Mouse (Mus musculus) 416B (cell line): Measurements from ENCODE around the gene Slc9a3r1.

Experiments used
- DNase-seq: peaks from one replicate; pipeline ENCODE4 v3.0.0; 2011; ENCODE audit warnings: low read depth

The Slc9a3r1 gene

DNA sequence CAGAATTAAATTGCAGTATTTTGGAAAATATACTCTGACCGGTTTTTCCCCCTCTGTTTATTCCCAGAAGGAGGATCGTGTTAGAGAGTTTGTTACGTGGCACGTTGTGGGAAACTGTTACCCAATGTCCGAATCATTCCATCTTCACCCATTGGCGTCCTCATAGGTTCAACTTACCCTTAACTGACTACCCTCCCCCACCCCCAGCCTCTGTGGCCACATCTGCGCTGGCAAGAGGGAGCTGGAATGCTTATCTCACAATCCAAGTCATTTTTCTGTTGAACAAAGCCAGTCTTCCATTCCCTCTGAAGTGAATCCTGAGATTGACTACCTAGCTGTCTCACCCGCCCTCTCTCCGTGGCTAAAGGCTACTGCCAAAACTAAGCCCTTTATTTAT is 938 bp upstream of the Slc9a3r1 start:
- DNase-seq: peak; percentile 77

DNA sequence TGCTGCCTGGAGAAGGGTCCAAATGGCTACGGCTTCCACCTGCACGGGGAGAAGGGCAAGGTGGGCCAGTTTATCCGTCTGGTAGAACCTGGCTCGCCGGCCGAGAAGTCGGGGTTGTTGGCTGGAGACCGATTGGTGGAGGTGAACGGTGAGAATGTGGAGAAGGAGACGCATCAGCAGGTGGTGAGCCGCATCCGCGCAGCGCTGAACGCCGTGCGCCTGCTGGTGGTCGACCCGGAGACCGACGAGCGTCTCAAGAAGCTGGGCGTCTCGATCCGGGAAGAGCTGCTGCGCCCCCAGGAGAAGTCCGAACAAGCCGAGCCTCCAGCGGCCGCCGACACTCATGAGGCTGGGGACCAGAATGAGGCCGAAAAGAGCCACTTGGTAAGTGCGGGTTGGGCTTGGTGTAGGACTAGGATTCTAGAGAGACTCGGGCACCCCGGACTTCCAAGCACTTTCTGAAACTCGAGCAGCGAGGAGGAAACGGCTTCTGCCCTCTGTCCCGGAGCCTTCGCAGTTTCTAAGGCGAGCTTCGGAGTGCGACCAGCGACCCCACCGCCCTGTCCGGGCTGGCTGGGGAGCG is 518 bp downstream of the Slc9a3r1 start:
- peak; percentile 61 for DNase-seq

- DNase-seq: peak; percentile 43
Observed at GRCm38 (mm10) chr11:115164341-115164975, 1.3 kb downstream of the Slc9a3r1 start.

DNA sequence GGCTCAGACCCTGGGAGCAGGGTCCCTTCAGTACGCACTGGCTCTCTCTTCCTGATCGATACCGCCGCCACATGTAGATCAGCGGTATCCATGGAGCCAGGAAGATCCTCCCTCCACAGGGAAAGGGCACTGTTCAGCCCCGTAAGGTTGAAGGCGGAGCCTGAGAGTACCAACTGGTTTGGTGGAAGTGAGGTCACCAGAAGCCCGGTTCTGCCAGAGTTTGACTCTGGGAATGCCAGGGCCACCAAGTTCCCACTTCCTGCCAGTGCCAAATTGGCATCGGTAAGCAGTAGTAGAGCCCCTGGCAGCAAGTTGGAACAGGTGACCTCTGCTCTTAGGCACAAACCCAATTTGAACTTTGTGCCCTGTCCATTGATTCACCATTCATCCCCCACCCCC is 1.8 kb downstream of the Slc9a3r1 start:
- peak; percentile 38 for DNase-seq

- no peak for DNase-seq
Observed at GRCm38 (mm10) chr11:115166776-115167175, 3.6 kb downstream of the Slc9a3r1 start.

DNA sequence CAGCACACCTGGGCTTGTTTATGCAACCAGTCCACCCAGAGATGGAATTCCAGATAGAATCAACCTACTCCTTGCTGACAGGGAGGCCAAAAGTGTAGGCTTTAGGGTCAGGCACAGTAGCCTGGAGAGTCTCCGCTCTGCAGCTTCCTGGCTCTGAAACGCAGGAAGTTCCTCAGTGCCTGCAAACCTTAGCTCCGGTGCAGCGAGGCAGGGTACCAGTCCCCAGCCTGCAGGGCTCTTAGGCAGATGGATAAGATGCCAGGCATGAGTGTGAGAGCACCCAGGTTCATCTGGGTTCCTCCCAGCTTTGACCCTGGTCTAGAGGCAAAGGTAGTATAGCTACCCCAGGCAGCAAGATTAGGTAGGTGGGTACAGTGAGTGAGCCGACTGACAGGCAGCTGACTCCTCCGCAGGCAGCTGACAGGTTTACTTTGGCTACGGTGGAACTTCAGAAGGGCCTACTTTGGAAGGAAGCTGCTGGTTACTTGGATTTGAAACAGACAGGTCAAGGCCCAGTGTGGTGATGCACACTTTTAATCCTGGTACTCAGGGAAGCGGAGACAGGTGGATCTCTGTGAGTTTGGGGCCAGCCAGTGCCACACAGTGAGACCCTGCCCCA is 4.6 kb downstream of the Slc9a3r1 start:
- DNase-seq: no peak

- no peak for DNase-seq
Observed at GRCm38 (mm10) chr11:115169430-115169829, 6.3 kb downstream of the Slc9a3r1 start.

DNA sequence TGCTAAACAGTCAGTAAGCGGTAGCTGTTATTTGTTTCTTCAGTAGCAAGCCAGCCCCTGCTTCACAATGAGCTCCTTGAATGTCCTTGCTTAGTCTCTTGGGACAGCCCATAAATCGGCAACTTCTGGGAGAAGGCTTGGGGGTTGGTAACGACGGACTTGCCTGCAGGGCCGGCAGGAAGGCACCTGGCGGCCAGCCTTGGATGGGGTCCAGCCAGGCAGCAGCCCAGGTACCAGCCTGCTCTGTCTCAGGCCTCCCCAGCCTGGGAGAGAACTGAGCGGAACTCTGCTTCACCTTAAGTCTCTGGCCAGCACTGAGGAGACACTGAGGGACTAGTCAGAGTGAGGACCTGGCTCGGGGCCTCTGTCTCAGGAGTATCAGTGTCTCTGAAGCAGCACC is 8.0 kb downstream of the Slc9a3r1 start:
- DNase-seq: no peak

GRCm38 (mm10) chr11:115172825-115173287 is 9.7 kb downstream of the Slc9a3r1 start:
- peak; percentile 69 for DNase-seq

GRCm38 (mm10) chr11:115173549-115174339 is 10.6 kb downstream of the Slc9a3r1 start:
- DNase-seq: peak; percentile 82

GRCm38 (mm10) chr11:115176399-115177190 is 13.5 kb downstream of the Slc9a3r1 start:
- DNase-seq: no peak

- DNase-seq: no peak
Observed at GRCm38 (mm10) chr11:115177559-115178195, 14.5 kb downstream of the Slc9a3r1 start.

DNA sequence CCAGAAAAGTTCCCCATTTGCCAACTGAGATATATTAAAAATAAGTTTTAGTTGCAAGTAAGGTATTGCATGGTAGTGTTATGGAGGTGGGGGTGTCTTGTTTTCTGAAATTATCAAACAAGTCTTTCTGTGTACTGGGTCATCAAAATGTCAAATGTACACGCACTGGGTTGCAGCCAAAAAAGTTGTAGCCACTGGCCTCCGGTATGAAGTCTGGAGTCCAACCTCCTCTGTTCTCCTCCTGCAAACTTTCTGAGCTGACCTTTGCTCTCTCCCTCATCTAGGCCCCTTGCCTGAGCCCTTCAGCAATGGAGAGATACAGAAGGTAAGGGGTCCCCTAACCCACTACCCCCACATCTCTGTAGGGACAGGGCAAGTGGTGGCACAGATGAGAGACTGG is 15.6 kb downstream of the Slc9a3r1 start:
- DNase-seq: no peak

GRCm38 (mm10) chr11:115179191-115179590 is 16.1 kb downstream of the Slc9a3r1 start:
- no peak for DNase-seq

- no peak for DNase-seq
Observed at GRCm38 (mm10) chr11:115179881-115180280, 16.7 kb downstream of the Slc9a3r1 start.

DNA sequence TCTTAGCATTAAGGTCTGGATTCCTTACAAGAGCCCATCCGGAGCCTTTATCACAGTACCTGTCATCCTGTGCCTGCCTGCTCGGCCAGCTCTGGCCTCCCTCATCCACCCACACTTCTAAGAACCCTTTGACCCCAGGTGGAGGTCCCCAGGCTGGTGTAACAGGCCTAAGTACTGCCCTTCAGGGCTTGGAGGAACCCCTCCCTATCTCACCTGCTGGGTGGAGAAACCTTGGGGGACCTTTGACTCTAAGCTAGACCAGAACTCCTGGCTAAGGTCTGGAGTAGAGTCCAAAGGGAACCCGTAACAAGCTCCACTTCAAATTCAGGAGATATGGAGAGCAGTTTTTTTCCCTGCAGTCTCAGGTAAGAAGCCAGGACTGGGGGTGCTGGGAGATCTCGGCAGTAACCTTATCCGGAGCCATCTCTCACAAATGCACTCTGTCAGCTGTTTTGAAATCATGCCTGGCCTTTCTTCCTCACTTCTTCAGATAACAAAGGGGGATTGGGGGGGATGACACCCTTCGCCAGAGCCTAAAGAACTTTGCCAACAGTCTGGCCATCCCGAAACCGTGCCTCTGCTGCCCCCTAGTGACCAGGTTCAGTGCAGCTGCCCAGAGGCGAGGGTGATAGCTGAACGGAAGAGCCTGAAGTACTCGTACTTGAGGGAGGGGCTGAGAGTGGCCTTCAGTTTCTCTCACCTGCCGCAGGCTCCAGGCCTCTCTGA is 18.9 kb downstream of the Slc9a3r1 start:
- DNase-seq: peak; percentile 78

GRCm38 (mm10) chr11:115184973-115185372 is 21.8 kb downstream of the Slc9a3r1 start:
- DNase-seq: no peak

DNA sequence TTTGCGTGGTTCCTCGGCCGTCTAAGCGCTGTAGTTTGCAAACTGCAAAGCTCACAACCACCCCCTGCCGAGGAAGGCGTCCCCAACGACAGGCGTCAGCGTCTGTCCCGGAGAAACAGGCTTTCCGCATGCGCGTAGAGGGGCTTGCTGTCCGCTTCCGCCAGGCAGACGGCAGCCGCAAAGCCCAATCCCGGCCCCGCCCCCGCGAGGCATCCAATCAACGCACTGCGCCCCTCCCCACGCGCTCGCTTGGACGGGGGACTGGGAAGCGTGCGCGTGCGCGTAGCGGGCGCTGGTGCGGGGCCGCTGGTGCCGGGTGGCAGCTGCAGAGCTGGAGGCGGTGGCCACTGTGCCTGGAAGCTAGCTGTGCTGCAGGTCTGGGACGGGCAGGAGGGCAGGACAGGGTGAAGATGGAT is 24.1 kb downstream of the Slc9a3r1 start, which contains the start of gene Tmem104:
Gene Tmem104, plus strand, starts transcription at position 264 of the 416 bp plus-strand sequence.
- peak; percentile 97 for DNase-seq

GRCm38 (mm10) chr11:115187693-115188092 is 24.6 kb downstream of the Slc9a3r1 start, which contains the start of gene Nat9:
Gene Nat9 (minus strand): TSS chr11:115187859.
- DNase-seq: no peak

DNA sequence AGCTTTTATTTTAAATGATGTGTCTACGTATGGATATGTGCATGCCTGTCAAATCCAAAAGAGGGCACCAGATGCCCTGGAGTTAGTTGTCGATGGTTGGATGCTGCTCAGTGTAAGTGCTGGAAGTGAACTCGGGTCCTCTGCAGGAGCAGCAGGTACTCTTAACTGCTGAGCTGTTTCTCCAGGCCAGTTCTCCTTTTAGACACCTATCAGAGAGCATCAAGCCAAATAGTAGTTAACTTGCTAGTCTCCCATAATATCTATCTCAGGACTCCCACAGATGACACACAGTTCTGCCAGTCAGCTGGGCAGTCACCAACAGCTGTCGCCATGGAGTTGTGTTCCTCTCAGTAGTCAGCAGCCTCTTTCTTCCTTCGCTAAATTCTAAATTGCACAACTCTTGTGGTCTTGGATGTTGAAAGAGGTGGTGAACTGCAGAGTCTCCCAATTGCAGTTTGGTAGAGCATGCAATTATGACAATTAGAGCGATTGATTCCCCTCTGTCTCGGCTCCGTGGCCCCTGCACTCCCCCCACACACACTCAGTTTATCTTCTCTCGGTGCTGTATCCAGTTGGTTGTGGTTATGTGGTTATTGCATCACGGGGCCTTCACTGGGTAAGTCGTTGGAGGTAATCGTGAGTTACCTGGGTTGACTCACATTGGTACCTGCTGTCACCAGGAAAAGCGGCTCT is 25.5 kb downstream of the Slc9a3r1 start:
- peak; percentile 93 for DNase-seq
